ENCODE assay signal across 9 mouse cellular contexts in genomic region chr9:43237111-43237775, GRCm38 (mm10). TPM values are rescaled to one million over a fixed set of nuclear protein-coding genes. Genes with fewer than 3 reads are reported as not detected.
DNase-seq lines count a peak whose midpoint lies in the region; ATAC-seq and TF ChIP-seq lines count a peak whose summit lies in the region.
"Had no signal": no experiment of that assay in that cellular context is flagged by ENCODE, and none has a peak within 500 bp of the region (broad histone marks: within the 10 kb centered on the region; RNA-seq: fewer than 3 reads in every experiment).

No protein-coding gene starts in this region.

- H3K4me2 ChIP-seq in midbrain, embryonic 12.5 days (replicated peaks) = 0 out of 2 replicates have a peak overlapping the region, but pooled peaks have one; percentile 83
- no peak overlapping the region for H3K4me2 ChIP-seq in midbrain, embryonic 16.5 days (ENCODE audit: low read length)
- H3K4me2 ChIP-seq in limb, embryonic 12.5 days = peak overlapping the region; percentile 89
- peak overlapping the region; percentile 83 for H3K4me2 ChIP-seq in stomach, postnatal 0 days (replicated peaks; ENCODE audit: low read depth)

- TF ChIP-seq EP300 in stomach, postnatal 0 days (optimal IDR thresholded peaks at IDR 0.05) = no peak

- 39% methylated on average over 7 of the region's 7 CpGs for WGBS in heart, embryonic 10.5 days
- WGBS in midbrain, embryonic 12.5 days = 56% methylated on average over 7 of the region's 7 CpGs
- WGBS in midbrain, embryonic 16.5 days = 50% methylated on average over 7 of the region's 7 CpGs
- 31% methylated on average over 7 of the region's 7 CpGs for WGBS in limb, embryonic 12.5 days
- 38% methylated on average over 7 of the region's 7 CpGs for WGBS in stomach, postnatal 0 days

- peak overlapping the region; percentile 95 for H3K27ac ChIP-seq in heart, embryonic 10.5 days
- H3K27ac ChIP-seq in midbrain, embryonic 12.5 days (replicated peaks) = no peak overlapping the region
- H3K27ac ChIP-seq in midbrain, embryonic 16.5 days (ENCODE audit: low read length) = no peak overlapping the region
- peak overlapping the region; percentile 97; the same call in 1 of the 2 replicates for H3K27ac ChIP-seq in limb, embryonic 12.5 days
- H3K27ac ChIP-seq in stomach, postnatal 0 days (replicated peaks) = no peak overlapping the region
- H3K27ac ChIP-seq: hindbrain, embryonic 14.5 days had no signal

- intact Hi-C loops in heart, postnatal 14 days (cut with DNase I) = loop anchor here (1.0 kb wide), 1 partner anchor 47 kb away; no protein-coding TSS in a partner anchor

- TF ChIP-seq CTCF in stomach, postnatal 0 days (IDR thresholded peaks at IDR 0.05; ENCODE audit: low read depth) = no peak

- peak overlapping the region; percentile 95 for H3K4me3 ChIP-seq in heart, embryonic 10.5 days
- no peak overlapping the region for H3K4me3 ChIP-seq in midbrain, embryonic 12.5 days
- no peak overlapping the region for H3K4me3 ChIP-seq in midbrain, embryonic 16.5 days (ENCODE audit: low read depth, low read length)
- peak overlapping the region; percentile 99 for H3K4me3 ChIP-seq in limb, embryonic 12.5 days (replicated peaks)
- H3K4me3 ChIP-seq in stomach, postnatal 0 days (ENCODE audit: low read depth, low read length) = peak overlapping the region; percentile 79; the same call in 1 of the 2 replicates

- no peak overlapping the region for H3K9ac ChIP-seq in midbrain, embryonic 12.5 days (replicated peaks)
- no peak overlapping the region for H3K9ac ChIP-seq in midbrain, embryonic 16.5 days (ENCODE audit: low read depth, low read length)
- peak overlapping the region; percentile 89 for H3K9ac ChIP-seq in limb, embryonic 12.5 days (replicated peaks)
- no peak overlapping the region for H3K9ac ChIP-seq in stomach, postnatal 0 days (ENCODE audit: low read length)
- H3K9ac ChIP-seq: hindbrain, embryonic 14.5 days had no signal

- H3K4me1 ChIP-seq in heart, embryonic 10.5 days = peaks cover 87% of the 10 kb centered on the region
- peaks cover 31% of the 10 kb centered on the region for H3K4me1 ChIP-seq in midbrain, embryonic 12.5 days
- H3K4me1 ChIP-seq in midbrain, embryonic 16.5 days (ENCODE audit: control insufficient read depth, insufficient read depth, low read length) = peaks cover 8% of the 10 kb centered on the region; the same call in 1 of the 2 replicates
- peaks cover 71% of the 10 kb centered on the region for H3K4me1 ChIP-seq in limb, embryonic 12.5 days (replicated peaks)
- H3K4me1 ChIP-seq in stomach, postnatal 0 days (replicated peaks; ENCODE audit: control insufficient read depth, insufficient read depth) = peaks cover 17% of the 10 kb centered on the region

- H3K36me3 ChIP-seq in heart, embryonic 10.5 days = 0 out of 2 replicates have a peak, but pooled peaks cover 2% of the 10 kb centered on the region
- H3K36me3 ChIP-seq in midbrain, embryonic 12.5 days = no peaks in the 10 kb centered on the region
- H3K36me3 ChIP-seq in midbrain, embryonic 16.5 days (ENCODE audit: control insufficient read depth, insufficient read depth, low read length) = no peaks in the 10 kb centered on the region
- peaks cover 44% of the 10 kb centered on the region for H3K36me3 ChIP-seq in limb, embryonic 12.5 days
- no peaks in the 10 kb centered on the region for H3K36me3 ChIP-seq in stomach, postnatal 0 days (ENCODE audit: control insufficient read depth, insufficient read depth, low read length)

- H3K27me3 ChIP-seq in heart, embryonic 10.5 days (ENCODE audit: insufficient read depth, poor library complexity, severe bottlenecking) = no peaks in the 10 kb centered on the region
- H3K27me3 ChIP-seq in midbrain, embryonic 12.5 days = peaks cover 51% of the 10 kb centered on the region
- peaks cover 32% of the 10 kb centered on the region for H3K27me3 ChIP-seq in midbrain, embryonic 16.5 days (ENCODE audit: control insufficient read depth, insufficient read depth, low read depth, low read length)
- no peaks in the 10 kb centered on the region for H3K27me3 ChIP-seq in limb, embryonic 12.5 days
- H3K27me3 ChIP-seq in stomach, postnatal 0 days (ENCODE audit: control insufficient read depth, insufficient read depth, low read length) = no peaks in the 10 kb centered on the region

- no peaks in the 10 kb centered on the region for H3K9me3 ChIP-seq in heart, embryonic 10.5 days
- H3K9me3 ChIP-seq in midbrain, embryonic 12.5 days = no peaks in the 10 kb centered on the region
- H3K9me3 ChIP-seq in midbrain, embryonic 16.5 days (replicated peaks; ENCODE audit: control insufficient read depth, low read length, poor library complexity, severe bottlenecking) = no peaks in the 10 kb centered on the region
- H3K9me3 ChIP-seq in limb, embryonic 12.5 days = no peaks in the 10 kb centered on the region
- no peaks in the 10 kb centered on the region for H3K9me3 ChIP-seq in stomach, postnatal 0 days (ENCODE audit: control insufficient read depth, low read length)

- no peak for ATAC-seq in midbrain, embryonic 12.5 days (ENCODE audit: low FRiP score, low read depth)
- ATAC-seq in midbrain, embryonic 16.5 days = no peak
- no peak for ATAC-seq in limb, embryonic 12.5 days (ENCODE audit: insufficient number of reproducible peaks, insufficient read depth, low FRiP score, low TSS enrichment, low read depth)
- ATAC-seq in stomach, postnatal 0 days (ENCODE audit: low FRiP score, low TSS enrichment) = no peak
- ATAC-seq in activated CD4-positive, CD25-positive, alpha-beta regulatory T cell, adult 4 months = no peak

- DNase-seq in heart, embryonic 10.5 days (ENCODE audit: low spot score) = no peak
- no peak for DNase-seq in heart, postnatal 14 days
- no peak for DNase-seq in stomach, postnatal 0 days (ENCODE audit: low spot score)
- DNase-seq in adrenal gland, adult 18-20 months (ENCODE audit: low spot score in 2 of 2) = no peak

RNA-seq across cellular contexts. Expression of gene Oaf, which starts 2.5 kb away (rescaled TPM):
- polyA plus RNA-seq in heart, embryonic 10.5 days (2016; fragmentation: Nextera tagmentation; extraction: Ambion mirVana) = 31.1 and 39.8 TPM in 2 replicates
- total RNA-seq in heart, postnatal 14 days (2021) = 10 to 100 TPM; 13.0 to 14.9 TPM
- polyA plus RNA-seq in midbrain, embryonic 12.5 days (2016; fragmentation: Nextera tagmentation; extraction: Ambion mirVana) = 18.3 and 30.9 TPM in 2 replicates
- 3.2 and 5.8 TPM in 2 replicates for polyA plus RNA-seq in midbrain, embryonic 16.5 days (2015; fragmentation: Nextera tagmentation; extraction: Ambion mirVana)
- polyA plus RNA-seq in limb, embryonic 12.5 days (2016; fragmentation: Nextera tagmentation; extraction: Ambion mirVana) = 100 and 102 TPM in 2 replicates
- polyA plus RNA-seq in stomach, postnatal 0 days (2015; fragmentation: Nextera tagmentation; extraction: Ambion mirVana) = 30.9 and 31.9 TPM in 2 replicates
- polyA plus RNA-seq in activated CD4-positive, CD25-positive, alpha-beta regulatory T cell, adult 4 months (2017; shearing (Covaris generic)) = under 1 TPM; 0.69 to 0.98 TPM
- total RNA-seq in adrenal gland, adult 18-20 months (2021) = 10 to 100 TPM in 1 of 2 experiments, 1 to 10 TPM in 1; 9.9 to 38.0 TPM

RNA-seq across cellular contexts. Expression of gene Pou2f3, which starts 27.1 kb away (rescaled TPM):
- 0.10 TPM in 1 of 2 replicates, not detected in the other for polyA plus RNA-seq in heart, embryonic 10.5 days (2016; fragmentation: Nextera tagmentation; extraction: Ambion mirVana)
- total RNA-seq in heart, postnatal 14 days (2021) = not detected
- polyA plus RNA-seq in midbrain, embryonic 12.5 days (2016; fragmentation: Nextera tagmentation; extraction: Ambion mirVana) = not detected in 2 replicates
- polyA plus RNA-seq in midbrain, embryonic 16.5 days (2015; fragmentation: Nextera tagmentation; extraction: Ambion mirVana) = 0.07 TPM in 1 of 2 replicates, not detected in the other
- not detected in 2 replicates for polyA plus RNA-seq in limb, embryonic 12.5 days (2016; fragmentation: Nextera tagmentation; extraction: Ambion mirVana)
- polyA plus RNA-seq in stomach, postnatal 0 days (2015; fragmentation: Nextera tagmentation; extraction: Ambion mirVana) = 1.7 and 2.5 TPM in 2 replicates
- not detected for polyA plus RNA-seq in activated CD4-positive, CD25-positive, alpha-beta regulatory T cell, adult 4 months (2017; shearing (Covaris generic))
- total RNA-seq in adrenal gland, adult 18-20 months (2021) = under 1 TPM; 0.20 to 0.22 TPM
- polyA plus RNA-seq: hindbrain, embryonic 14.5 days had no signal

Comparison
In these comparisons a context has a peak if more than half of its experiments do, and no peak if none do; other contexts are left out.
1. H3K27ac ChIP-seq: peak in heart, embryonic 10.5 days (single experiment) and limb, embryonic 12.5 days (single experiment); none in midbrain, embryonic 12.5 days (single experiment), midbrain, embryonic 16.5 days (single experiment) and stomach, postnatal 0 days (single experiment).
2. H3K4me3 ChIP-seq: peak in heart, embryonic 10.5 days (single experiment), limb, embryonic 12.5 days (single experiment) and stomach, postnatal 0 days (single experiment); none in midbrain, embryonic 12.5 days (single experiment) and midbrain, embryonic 16.5 days (single experiment).